Mouse (Mus musculus): ENCODE data around the gene Msx1.

DNA sequence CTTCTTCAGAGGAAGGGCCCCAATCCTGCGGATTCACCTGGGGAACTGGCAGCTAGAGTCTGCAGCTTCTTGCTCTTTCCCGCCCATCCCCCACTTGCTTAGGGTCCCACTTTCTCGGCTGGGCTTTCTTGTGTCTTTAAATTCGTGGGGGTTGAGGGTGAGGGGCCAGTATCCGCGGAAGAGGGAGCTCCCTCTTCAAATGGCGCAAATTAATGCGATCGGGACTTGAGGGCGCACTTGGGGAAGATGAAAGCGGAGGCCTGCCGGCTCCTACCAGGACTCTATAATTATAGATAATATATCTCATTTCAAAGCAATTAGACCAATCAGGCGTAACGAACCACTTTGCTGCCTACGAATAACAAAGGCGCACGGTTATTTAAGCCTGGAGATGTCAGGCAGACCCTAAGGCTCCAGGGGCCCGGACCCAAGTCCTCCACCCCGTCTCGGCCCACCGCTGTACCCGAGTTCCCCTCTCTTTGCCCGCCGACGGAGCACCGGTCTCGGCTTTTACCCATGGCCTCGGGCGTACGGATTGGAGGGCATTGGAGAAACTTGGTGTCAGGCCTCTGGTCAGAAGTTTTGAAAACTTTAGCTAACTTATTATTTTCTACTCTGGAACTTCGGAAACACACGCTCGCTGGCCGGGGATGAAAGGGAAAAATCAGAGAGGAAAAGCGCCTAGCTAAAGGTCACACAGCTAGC, 4.4 kb upstream of the Msx1 start:
- TF ChIP-seq CTCF (IDR thresholded peaks at IDR 0.05; ENCODE audit: low read depth): no peak
- no peak for TF ChIP-seq EP300 (optimal IDR thresholded peaks at IDR 0.05)
